Mouse (Mus musculus) MN1 (cell line): ENCODE measurements around the gene Cby1.
A peak's percentile ranks its signal among the peaks of the same experiment; 100 is the strongest.
"Not testable (repeated sequence)": the region's sequence is repeated elsewhere in the genome, so short reads cannot be mapped to it uniquely, and the experiment has no call there.

Source experiments
- DNase-seq: peaks from one replicate; pipeline ENCODE4 v3.0.0-alpha.2; 2016; ENCODE audit warnings: low spot score

Gene Cby1

GRCm38 (mm10) chr15:79658531-79659375, at the start of gene Cby1, which contains the start of gene Fam227a:
Gene Cby1 (plus strand): TSS chr15:79659199.
Gene Fam227a (minus strand): TSS chr15:79658956.
- peak; percentile 96 for DNase-seq

- no peak for DNase-seq
These were observed 49.8 kb upstream of the Cby1 start for GRCm38 (mm10) chr15:79609226-79609625.

- no peak for DNase-seq
These were observed 43.5 kb upstream of the Cby1 start for GRCm38 (mm10) chr15:79615501-79615900.

- DNase-seq, result no peak
These were observed 42.3 kb upstream of the Cby1 start for GRCm38 (mm10) chr15:79616729-79617128.

- no peak for DNase-seq
These were observed 41.9 kb upstream of the Cby1 start for GRCm38 (mm10) chr15:79617135-79617534.

- DNase-seq, result no peak
These were observed 40.5 kb upstream of the Cby1 start for GRCm38 (mm10) chr15:79618456-79618855.

- no peak for DNase-seq
These were observed 39.1 kb upstream of the Cby1 start for GRCm38 (mm10) chr15:79619770-79620414.

GRCm38 (mm10) chr15:79630471-79630870, 28.5 kb upstream of the Cby1 start:
- DNase-seq, result no peak

- no peak for DNase-seq
These were observed 17.7 kb upstream of the Cby1 start for GRCm38 (mm10) chr15:79641135-79641817.

- no peak for DNase-seq
These were observed 13.5 kb upstream of the Cby1 start for GRCm38 (mm10) chr15:79645483-79645882.

GRCm38 (mm10) chr15:79648130-79648529, 10.9 kb upstream of the Cby1 start:
- DNase-seq, result no peak

- no peak for DNase-seq
These were observed 8.4 kb upstream of the Cby1 start for GRCm38 (mm10) chr15:79650569-79650968.

- DNase-seq, result no peak
These were observed 7.5 kb upstream of the Cby1 start for GRCm38 (mm10) chr15:79651481-79651880.

- no peak for DNase-seq
These were observed 2.5 kb upstream of the Cby1 start for GRCm38 (mm10) chr15:79656451-79656850.

GRCm38 (mm10) chr15:79657837-79658530, 1.0 kb upstream of the Cby1 start:
- peak; percentile 94 for DNase-seq

GRCm38 (mm10) chr15:79661852-79662251, 2.9 kb downstream of the Cby1 start:
- peak; percentile 43 for DNase-seq

GRCm38 (mm10) chr15:79664666-79665065, 5.7 kb downstream of the Cby1 start:
- no peak for DNase-seq

- DNase-seq, result no peak
These were observed 10.2 kb downstream of the Cby1 start for GRCm38 (mm10) chr15:79669195-79669594.

GRCm38 (mm10) chr15:79670249-79670971, 11.4 kb downstream of the Cby1 start, which contains the start of gene Tomm22:
Gene Tomm22 (plus strand): TSS chr15:79670861.
- DNase-seq, result peak; percentile 95

GRCm38 (mm10) chr15:79670972-79671299, 11.9 kb downstream of the Cby1 start:
- no peak for DNase-seq

GRCm38 (mm10) chr15:79671828-79672348, 12.9 kb downstream of the Cby1 start:
- DNase-seq, result not testable (repeated sequence)
